Mouse (Mus musculus): Measurements from ENCODE around the gene Myt1l.
A peak's percentile ranks its signal among the peaks of the same experiment; 100 is the strongest.

Gene Myt1l

GRCm38 (mm10) chr12:29809569-29810185, 281.5 kb downstream of the Myt1l start:
- peak; percentile 55 for ATAC-seq (ENCODE audit: low TSS enrichment)

GRCm38 (mm10) chr12:29815466-29815865, 287.3 kb downstream of the Myt1l start:
- no peak for ATAC-seq (ENCODE audit: low TSS enrichment)

GRCm38 (mm10) chr12:29816130-29816529, 287.9 kb downstream of the Myt1l start:
- peak; percentile 20; the same call in 1 of the 2 replicates for ATAC-seq (ENCODE audit: low TSS enrichment)

GRCm38 (mm10) chr12:29816761-29817160, 288.6 kb downstream of the Myt1l start:
- ATAC-seq (ENCODE audit: low TSS enrichment) = no peak

- peak; percentile 85 for ATAC-seq (ENCODE audit: low TSS enrichment)
These were observed 294.0 kb downstream of the Myt1l start for GRCm38 (mm10) chr12:29822216-29822615.

GRCm38 (mm10) chr12:29823766-29824417, 295.7 kb downstream of the Myt1l start:
- peak; percentile 45 for ATAC-seq (ENCODE audit: low TSS enrichment)

- ATAC-seq (ENCODE audit: low TSS enrichment) = no peak
These were observed 302.4 kb downstream of the Myt1l start for GRCm38 (mm10) chr12:29830571-29830970.

- peak; percentile 82 for ATAC-seq (ENCODE audit: low TSS enrichment)
These were observed 303.2 kb downstream of the Myt1l start for GRCm38 (mm10) chr12:29831356-29831755.

GRCm38 (mm10) chr12:29837301-29837791, 309.2 kb downstream of the Myt1l start:
- peak; percentile 88 for ATAC-seq (ENCODE audit: low TSS enrichment)

GRCm38 (mm10) chr12:29838421-29838820, 310.2 kb downstream of the Myt1l start:
- ATAC-seq (ENCODE audit: low TSS enrichment) = peak; percentile 22; the same call in 1 of the 2 replicates

- ATAC-seq (ENCODE audit: low TSS enrichment) = no peak
These were observed 321.8 kb downstream of the Myt1l start for GRCm38 (mm10) chr12:29849936-29850335.

- no peak for ATAC-seq (ENCODE audit: low TSS enrichment)
These were observed 326.0 kb downstream of the Myt1l start for GRCm38 (mm10) chr12:29854151-29854585.

GRCm38 (mm10) chr12:29855007-29855406, 326.8 kb downstream of the Myt1l start:
- peak; percentile 58 for ATAC-seq (ENCODE audit: low TSS enrichment)

- ATAC-seq (ENCODE audit: low TSS enrichment) = no peak
These were observed 332.8 kb downstream of the Myt1l start for GRCm38 (mm10) chr12:29860986-29861385.

- ATAC-seq (ENCODE audit: low TSS enrichment) = no peak
These were observed 340.1 kb downstream of the Myt1l start for GRCm38 (mm10) chr12:29868295-29868694.

GRCm38 (mm10) chr12:29868781-29869180, 340.6 kb downstream of the Myt1l start:
- no peak for ATAC-seq (ENCODE audit: low TSS enrichment)

GRCm38 (mm10) chr12:29872156-29872815, 344.1 kb downstream of the Myt1l start:
- ATAC-seq (ENCODE audit: low TSS enrichment) = peak; percentile 92

- no peak for ATAC-seq (ENCODE audit: low TSS enrichment)
These were observed 345.1 kb downstream of the Myt1l start for GRCm38 (mm10) chr12:29873281-29873772.

- no peak for ATAC-seq (ENCODE audit: low TSS enrichment)
These were observed 349.8 kb downstream of the Myt1l start for GRCm38 (mm10) chr12:29877977-29878376.

GRCm38 (mm10) chr12:29882871-29883617, 354.9 kb downstream of the Myt1l start:
- peak; percentile 79 for ATAC-seq (ENCODE audit: low TSS enrichment)

GRCm38 (mm10) chr12:29884376-29884775, 356.2 kb downstream of the Myt1l start:
- ATAC-seq (ENCODE audit: low TSS enrichment) = peak; percentile 32

- peak; percentile 48 for ATAC-seq (ENCODE audit: low TSS enrichment)
These were observed 366.5 kb downstream of the Myt1l start for GRCm38 (mm10) chr12:29894669-29895068.
